Mouse (Mus musculus): ENCODE results near the gene Sco2. TPM values are rescaled to one million over a fixed set of nuclear protein-coding genes. Genes with fewer than 3 reads are reported as not detected.

The Sco2 gene
- polyA plus RNA-seq, 1 experiment from 2014 or later = 14.1 TPM

DNA sequence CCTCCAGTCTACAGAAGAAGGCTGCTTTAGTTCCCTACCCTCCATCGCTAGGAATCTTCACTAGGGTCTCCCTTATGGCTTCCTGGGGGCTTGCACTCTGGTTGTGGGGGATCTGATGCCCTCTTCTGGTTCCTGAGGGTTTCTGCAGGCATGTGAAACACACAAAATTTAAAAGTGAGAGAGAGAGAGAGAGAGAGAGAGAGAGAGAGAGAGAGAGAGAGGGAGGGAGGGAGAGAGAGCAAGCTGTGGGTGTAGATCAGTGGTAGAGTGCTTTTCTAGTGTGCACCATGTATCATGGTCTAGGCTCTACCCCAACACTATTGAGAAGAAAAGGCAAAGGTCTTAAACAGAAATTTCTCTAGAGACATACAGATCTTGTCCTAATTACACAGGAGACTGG, 32.0 kb downstream of the Sco2 start:
- Histone ChIP-seq H3K9ac (replicated peaks; ENCODE audit: low read depth, low read length) (no peak overlapping the region), H3K4me1 (replicated peaks; ENCODE audit: control insufficient read depth, insufficient read depth, low read length) (no peaks in the 10 kb centered on the region), H3K27me3 (replicated peaks; ENCODE audit: control insufficient read depth, insufficient read depth, low read length) (no peaks in the 10 kb centered on the region), H3K9me3 (ENCODE audit: control insufficient read depth, low read length) (no peaks in the 10 kb centered on the region), H3K36me3 (ENCODE audit: control insufficient read depth, insufficient read depth) (no peaks in the 10 kb centered on the region), H3K27ac (ENCODE audit: low read length) (no peak overlapping the region), H3K4me2 (ENCODE audit: low read length) (no peak overlapping the region), H3K4me3 (replicated peaks; ENCODE audit: low read length) (no peak overlapping the region)
- WGBS = 41% methylated on average over 1 of the region's 1 CpGs
- ATAC-seq = no peak

DNA sequence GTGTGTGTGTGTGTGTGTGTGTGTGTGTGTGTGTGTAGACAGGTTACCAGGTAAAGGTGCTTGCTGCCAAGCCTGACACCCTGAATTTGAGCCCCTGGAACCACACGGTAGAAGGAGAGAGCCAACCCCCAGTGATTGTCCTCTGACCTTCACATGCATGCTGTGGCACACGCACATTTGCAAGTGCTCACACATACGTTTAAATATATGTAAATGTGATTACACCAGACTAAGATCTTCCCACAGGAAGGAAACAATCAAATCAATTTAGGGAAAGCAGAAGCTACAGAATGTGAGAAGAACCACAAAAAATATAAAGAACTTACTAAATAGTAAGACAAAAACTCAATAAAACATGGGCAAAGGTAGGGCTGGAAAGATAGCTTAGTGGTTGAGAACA, 33.5 kb downstream of the Sco2 start:
- H3K27me3 ChIP-seq (replicated peaks; ENCODE audit: control insufficient read depth, insufficient read depth, low read length) = no peaks in the 10 kb centered on the region
- no peak overlapping the region for H3K4me2 ChIP-seq (ENCODE audit: low read length)
- H3K36me3 ChIP-seq (ENCODE audit: control insufficient read depth, insufficient read depth) = no peaks in the 10 kb centered on the region
- WGBS = 86% methylated on average over 3 of the region's 3 CpGs
- no peak overlapping the region for H3K9ac ChIP-seq (replicated peaks; ENCODE audit: low read depth, low read length)
- no peaks in the 10 kb centered on the region for H3K4me1 ChIP-seq (replicated peaks; ENCODE audit: control insufficient read depth, insufficient read depth, low read length)
- no peak for ATAC-seq
- no peak overlapping the region for H3K27ac ChIP-seq (ENCODE audit: low read length)
- H3K9me3 ChIP-seq (ENCODE audit: control insufficient read depth, low read length) = no peaks in the 10 kb centered on the region
- no peak overlapping the region for H3K4me3 ChIP-seq (replicated peaks; ENCODE audit: low read length)

DNA sequence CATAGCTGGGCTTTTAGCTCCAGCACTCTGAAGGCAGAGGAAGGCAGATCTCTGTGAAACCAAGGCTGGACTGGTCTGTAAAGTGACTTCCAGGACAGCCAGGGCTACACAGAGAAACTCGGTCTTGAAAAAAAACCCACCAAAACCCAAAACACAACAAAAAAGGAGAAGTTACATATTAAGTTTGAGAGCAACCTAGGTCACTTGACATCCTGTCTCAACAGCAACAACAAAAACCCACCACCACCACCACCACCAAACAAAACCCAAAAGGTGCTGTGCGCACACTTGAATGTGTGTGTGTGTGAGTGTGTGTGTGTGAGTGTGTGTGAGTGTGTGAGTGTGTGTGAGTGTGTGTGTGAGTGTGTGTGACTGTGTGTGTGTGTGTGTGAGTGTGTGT, 34.0 kb downstream of the Sco2 start:
- no peak overlapping the region for H3K4me3 ChIP-seq (replicated peaks; ENCODE audit: low read length)
- 94% methylated on average over 2 of the region's 2 CpGs for WGBS
- H3K27me3 ChIP-seq (replicated peaks; ENCODE audit: control insufficient read depth, insufficient read depth, low read length) = no peaks in the 10 kb centered on the region
- no peaks in the 10 kb centered on the region for H3K36me3 ChIP-seq (ENCODE audit: control insufficient read depth, insufficient read depth)
- no peak overlapping the region for H3K27ac ChIP-seq (ENCODE audit: low read length)
- H3K4me2 ChIP-seq (ENCODE audit: low read length) = no peak overlapping the region
- no peaks in the 10 kb centered on the region for H3K9me3 ChIP-seq (ENCODE audit: control insufficient read depth, low read length)
- ATAC-seq = no peak
- no peaks in the 10 kb centered on the region for H3K4me1 ChIP-seq (replicated peaks; ENCODE audit: control insufficient read depth, insufficient read depth, low read length)
- no peak overlapping the region for H3K9ac ChIP-seq (replicated peaks; ENCODE audit: low read depth, low read length)

DNA sequence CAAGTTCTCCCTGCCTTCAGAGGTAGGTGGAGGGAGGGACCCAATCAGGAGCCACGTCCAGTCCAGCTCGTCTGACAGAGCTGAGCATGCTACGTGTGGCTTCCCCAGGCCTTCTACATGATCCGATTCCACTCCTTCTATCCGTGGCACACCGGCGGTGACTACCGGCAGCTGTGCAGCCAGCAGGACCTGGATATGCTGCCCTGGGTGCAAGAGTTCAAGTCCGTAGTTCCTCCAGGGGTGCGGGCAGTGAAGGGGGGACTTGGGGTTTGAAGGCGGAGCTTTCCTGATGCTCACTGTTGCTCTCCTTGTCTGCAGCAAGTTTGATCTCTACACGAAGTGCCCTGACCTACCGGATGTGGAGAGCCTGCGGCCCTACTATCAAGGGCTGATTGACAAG, 37.2 kb downstream of the Sco2 start:
- H3K4me3 ChIP-seq (replicated peaks; ENCODE audit: low read length) = no peak overlapping the region
- no peaks in the 10 kb centered on the region for H3K36me3 ChIP-seq (ENCODE audit: control insufficient read depth, insufficient read depth)
- H3K27ac ChIP-seq (ENCODE audit: low read length) = no peak overlapping the region
- ATAC-seq = no peak
- no peak overlapping the region for H3K9ac ChIP-seq (replicated peaks; ENCODE audit: low read depth, low read length)
- H3K4me1 ChIP-seq (replicated peaks; ENCODE audit: control insufficient read depth, insufficient read depth, low read length) = no peaks in the 10 kb centered on the region
- no peaks in the 10 kb centered on the region for H3K27me3 ChIP-seq (replicated peaks; ENCODE audit: control insufficient read depth, insufficient read depth, low read length)
- 86% methylated on average over 14 of the region's 14 CpGs for WGBS
- H3K9me3 ChIP-seq (ENCODE audit: control insufficient read depth, low read length) = no peaks in the 10 kb centered on the region
- no peak overlapping the region for H3K4me2 ChIP-seq (ENCODE audit: low read length)

DNA sequence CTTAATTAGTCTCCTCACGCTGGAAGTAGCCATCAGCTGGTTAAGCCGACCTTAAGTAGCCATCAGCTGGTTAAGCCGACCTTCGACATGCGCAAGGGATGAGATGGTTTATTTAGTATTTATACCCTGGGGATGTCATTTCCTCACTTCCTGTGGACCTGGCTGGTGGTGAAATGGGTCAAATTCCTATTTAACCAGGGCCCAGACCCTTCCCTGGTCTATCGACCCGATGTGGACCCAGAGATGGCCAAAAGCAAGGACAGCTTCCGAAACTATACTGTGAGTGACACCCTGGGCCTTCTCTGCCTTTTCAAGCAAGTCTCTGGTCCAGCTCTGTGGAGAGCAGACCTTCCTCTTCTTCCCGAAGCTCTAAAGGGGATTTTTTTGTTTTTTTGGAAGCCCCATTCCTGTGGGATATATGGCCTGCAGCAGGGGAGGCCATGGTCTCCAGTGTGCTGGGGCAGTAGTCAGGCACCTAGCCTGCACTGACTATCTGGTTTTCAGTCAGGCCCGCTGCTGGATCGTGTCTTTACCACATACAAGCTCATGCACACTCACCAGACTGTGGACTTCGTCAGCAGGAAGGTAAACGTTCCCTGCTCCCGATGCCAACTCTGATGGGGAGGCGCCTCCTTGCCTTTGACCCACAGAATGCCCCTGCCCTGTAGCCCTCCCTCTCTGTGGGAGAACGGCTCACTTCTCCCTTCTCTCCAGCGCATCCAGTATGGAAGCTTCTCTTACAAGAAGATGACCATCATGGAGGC, 38.7 kb downstream of the Sco2 start:
- ATAC-seq = no peak
- no peak overlapping the region for H3K9ac ChIP-seq (replicated peaks; ENCODE audit: low read depth, low read length)
- H3K4me1 ChIP-seq (replicated peaks; ENCODE audit: control insufficient read depth, insufficient read depth, low read length) = no peaks in the 10 kb centered on the region
- 84% methylated on average over 17 of the region's 17 CpGs for WGBS
- H3K4me2 ChIP-seq (ENCODE audit: low read length) = no peak overlapping the region
- no peaks in the 10 kb centered on the region for H3K27me3 ChIP-seq (replicated peaks; ENCODE audit: control insufficient read depth, insufficient read depth, low read length)
- H3K27ac ChIP-seq (ENCODE audit: low read length) = no peak overlapping the region
- H3K4me3 ChIP-seq (replicated peaks; ENCODE audit: low read length) = no peak overlapping the region
- no peaks in the 10 kb centered on the region for H3K36me3 ChIP-seq (ENCODE audit: control insufficient read depth, insufficient read depth)
- no peaks in the 10 kb centered on the region for H3K9me3 ChIP-seq (ENCODE audit: control insufficient read depth, low read length)

DNA sequence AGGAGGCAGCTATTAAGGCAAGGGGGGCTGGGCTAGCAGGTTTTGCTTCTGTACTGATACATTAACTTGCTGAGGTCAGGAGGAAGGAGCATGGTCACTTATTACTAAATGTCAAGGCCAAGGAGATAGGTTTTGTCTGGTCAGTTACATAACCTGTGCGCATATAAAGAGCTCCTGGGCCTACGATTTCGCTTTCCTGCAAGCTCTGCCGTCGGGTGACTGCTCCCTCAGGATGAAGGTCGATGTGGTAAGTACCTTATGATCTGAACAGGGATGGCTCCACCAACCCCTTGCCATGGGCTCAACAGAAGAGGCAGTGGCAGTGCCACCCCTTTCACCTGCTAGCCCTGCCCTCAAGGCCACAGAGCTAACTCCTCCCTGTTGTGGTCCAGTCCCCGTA, 39.4 kb downstream of the Sco2 start, which contains the start of gene Miox:
Gene Miox (plus strand): TSS at position 128 of the 400 bp plus-strand sequence.
- no peak for ATAC-seq
- Histone ChIP-seq H3K27me3 (replicated peaks; ENCODE audit: control insufficient read depth, insufficient read depth, low read length) (no peaks in the 10 kb centered on the region), H3K9ac (replicated peaks; ENCODE audit: low read depth, low read length) (no peak within 1 kb of the TSS), H3K9me3 (ENCODE audit: control insufficient read depth, low read length) (no peaks in the 10 kb centered on the region), H3K27ac (ENCODE audit: low read length) (no peak within 1 kb of the TSS), H3K4me3 (replicated peaks; ENCODE audit: low read length) (no peak within 1 kb of the TSS), H3K4me2 (ENCODE audit: low read length) (no peak within 1 kb of the TSS), H3K4me1 (replicated peaks; ENCODE audit: control insufficient read depth, insufficient read depth, low read length) (no peaks in the 10 kb centered on the region), H3K36me3 (ENCODE audit: control insufficient read depth, insufficient read depth) (no peaks in the 10 kb centered on the region)
- 89% methylated on average over 7 of the region's 7 CpGs for WGBS

DNA sequence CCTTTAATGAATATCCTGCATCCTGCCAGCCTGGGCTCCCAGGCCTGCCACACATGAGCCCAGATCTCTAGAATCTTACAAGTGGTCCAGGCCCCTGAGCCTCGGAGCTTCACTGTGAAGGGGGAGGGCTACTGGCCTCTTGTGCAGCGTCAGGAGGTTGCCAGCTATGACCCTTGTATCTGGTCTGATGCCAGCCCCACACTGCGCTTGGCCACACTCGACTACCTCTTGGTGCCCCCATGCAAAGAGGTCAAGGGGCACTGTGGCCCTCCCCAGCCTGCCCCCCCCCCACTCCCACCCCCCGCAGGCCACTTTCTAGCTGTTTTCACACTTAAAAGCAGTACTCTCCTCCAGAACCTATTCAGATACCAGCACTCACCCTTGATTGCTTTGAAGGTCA, 47.2 kb downstream of the Sco2 start:
- H3K27ac ChIP-seq (ENCODE audit: low read length) = no peak overlapping the region
- WGBS = 73% methylated on average over 5 of the region's 5 CpGs
- 0 out of 2 replicates have a peak, but pooled peaks cover 2% of the 10 kb centered on the region for H3K4me1 ChIP-seq (replicated peaks; ENCODE audit: control insufficient read depth, insufficient read depth, low read length)
- no peak overlapping the region for H3K9ac ChIP-seq (replicated peaks; ENCODE audit: low read depth, low read length)
- no peak for ATAC-seq
- no peaks in the 10 kb centered on the region for H3K36me3 ChIP-seq (ENCODE audit: control insufficient read depth, insufficient read depth)
- no peak overlapping the region for H3K4me3 ChIP-seq (replicated peaks; ENCODE audit: low read length)
- H3K4me2 ChIP-seq (ENCODE audit: low read length) = no peak overlapping the region
- H3K9me3 ChIP-seq (ENCODE audit: control insufficient read depth, low read length) = no peaks in the 10 kb centered on the region
- H3K27me3 ChIP-seq (replicated peaks; ENCODE audit: control insufficient read depth, insufficient read depth, low read length) = 0 out of 2 replicates have a peak, but pooled peaks cover 4% of the 10 kb centered on the region

DNA sequence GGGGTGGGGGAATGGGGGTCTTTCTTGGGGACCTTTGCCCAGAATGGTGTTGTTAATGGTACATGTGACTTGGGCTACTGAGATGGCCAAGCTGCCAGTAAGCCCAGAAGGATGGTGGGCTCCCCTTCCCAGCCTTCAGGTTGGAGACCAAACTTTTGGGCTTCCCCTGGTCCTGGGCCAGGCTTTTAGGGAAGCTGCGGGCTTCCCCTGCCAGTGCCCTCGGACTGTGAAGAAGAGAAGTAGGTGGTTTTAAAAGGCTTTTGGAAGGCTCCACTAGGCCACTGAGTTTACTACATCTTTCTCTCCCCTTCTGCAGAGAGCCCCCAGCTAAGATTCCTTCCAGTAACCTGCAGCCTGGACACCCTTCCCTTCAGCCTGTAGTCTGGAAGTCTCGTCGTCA, 50.0 kb downstream of the Sco2 start:
- ATAC-seq = no peak
- Histone ChIP-seq H3K27ac (ENCODE audit: low read length) (no peak overlapping the region), H3K9ac (replicated peaks; ENCODE audit: low read depth, low read length) (no peak overlapping the region), H3K4me1 (replicated peaks; ENCODE audit: control insufficient read depth, insufficient read depth, low read length) (0 out of 2 replicates have a peak, but pooled peaks cover 2% of the 10 kb centered on the region), H3K36me3 (ENCODE audit: control insufficient read depth, insufficient read depth) (no peaks in the 10 kb centered on the region), H3K4me2 (ENCODE audit: low read length) (no peak overlapping the region), H3K27me3 (replicated peaks; ENCODE audit: control insufficient read depth, insufficient read depth, low read length) (0 out of 2 replicates have a peak, but pooled peaks cover 4% of the 10 kb centered on the region), H3K9me3 (ENCODE audit: control insufficient read depth, low read length) (no peaks in the 10 kb centered on the region), H3K4me3 (replicated peaks; ENCODE audit: low read length) (no peak overlapping the region)
- 88% methylated on average over 4 of the region's 4 CpGs for WGBS

DNA sequence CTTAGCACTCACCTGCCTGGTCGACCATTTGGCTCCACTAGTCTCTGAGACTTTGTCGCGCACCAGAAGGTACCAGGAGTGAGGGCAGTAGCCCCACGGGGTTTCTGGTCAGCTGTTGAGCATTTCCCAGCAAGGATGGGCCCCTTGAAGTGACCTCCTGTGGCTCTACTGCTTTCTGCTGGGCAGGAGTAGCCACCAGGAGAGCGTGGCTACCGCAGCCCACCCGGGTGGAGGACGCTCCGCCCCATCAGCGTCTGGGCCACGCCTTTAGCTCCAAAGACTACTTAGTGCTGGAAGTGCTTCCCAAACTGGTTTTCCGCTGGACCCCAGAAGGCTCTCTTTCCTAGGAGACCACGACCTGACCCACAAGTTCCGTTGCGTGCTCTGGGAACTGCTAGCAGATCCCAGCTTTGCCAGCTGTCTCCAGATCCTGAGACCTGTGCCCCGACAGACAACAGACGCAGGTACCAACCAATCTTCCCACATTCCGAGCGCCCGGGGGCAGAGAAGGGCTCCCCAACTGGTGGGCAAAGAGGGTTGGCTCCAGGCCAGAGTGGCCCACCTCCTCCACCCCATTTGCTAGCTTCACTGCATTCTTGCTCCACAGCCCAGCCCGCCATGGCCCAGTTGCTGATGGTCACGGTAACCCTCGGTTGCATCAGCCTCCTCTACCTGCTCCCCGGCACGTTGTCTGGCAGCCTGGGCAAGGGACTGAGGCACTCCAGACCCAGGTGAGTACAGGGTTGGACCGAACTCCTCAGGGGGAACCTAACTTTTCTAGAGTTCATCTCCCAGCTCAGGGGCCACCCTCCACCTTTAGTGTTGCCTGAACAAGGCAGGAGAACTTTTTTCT, 50.8 kb downstream of the Sco2 start, which contains the start of gene Adm2:
Gene Adm2 (plus strand): TSS at position 51 of the 853 bp plus-strand sequence.
- Histone ChIP-seq H3K27me3 (replicated peaks; ENCODE audit: control insufficient read depth, insufficient read depth, low read length) (0 out of 2 replicates have a peak, but pooled peaks cover 4% of the 10 kb centered on the region), H3K9me3 (ENCODE audit: control insufficient read depth, low read length) (no peaks in the 10 kb centered on the region), H3K4me2 (ENCODE audit: low read length) (peak within 1 kb of the TSS; percentile 4; the same call in 1 of the 2 replicates), H3K36me3 (ENCODE audit: control insufficient read depth, insufficient read depth) (no peaks in the 10 kb centered on the region), H3K27ac (ENCODE audit: low read length) (no peak within 1 kb of the TSS), H3K4me3 (replicated peaks; ENCODE audit: low read length) (no peak within 1 kb of the TSS), H3K4me1 (replicated peaks; ENCODE audit: control insufficient read depth, insufficient read depth, low read length) (0 out of 2 replicates have a peak, but pooled peaks cover 2% of the 10 kb centered on the region), H3K9ac (replicated peaks; ENCODE audit: low read depth, low read length) (no peak within 1 kb of the TSS)
- WGBS = 10% methylated on average over 26 of the region's 26 CpGs
- no peak for ATAC-seq
